Mouse (Mus musculus) thymus, postnatal 36 days (tissue): ENCODE data around the gene Dnpep.

Experiments
- DNase-seq, 2 experiments: peaks; one replicate each; pipeline ENCODE4 v3.0.0; 2022; ENCODE audit warnings: mixed read lengths in 2 of 2

Gene Dnpep

GRCm38 (mm10) chr1:75317241-75318201 lies at the start of gene Dnpep:
Dnpep (minus strand) TSS chr1:75317990.
- DNase-seq, result peak; percentile 100

DNA sequence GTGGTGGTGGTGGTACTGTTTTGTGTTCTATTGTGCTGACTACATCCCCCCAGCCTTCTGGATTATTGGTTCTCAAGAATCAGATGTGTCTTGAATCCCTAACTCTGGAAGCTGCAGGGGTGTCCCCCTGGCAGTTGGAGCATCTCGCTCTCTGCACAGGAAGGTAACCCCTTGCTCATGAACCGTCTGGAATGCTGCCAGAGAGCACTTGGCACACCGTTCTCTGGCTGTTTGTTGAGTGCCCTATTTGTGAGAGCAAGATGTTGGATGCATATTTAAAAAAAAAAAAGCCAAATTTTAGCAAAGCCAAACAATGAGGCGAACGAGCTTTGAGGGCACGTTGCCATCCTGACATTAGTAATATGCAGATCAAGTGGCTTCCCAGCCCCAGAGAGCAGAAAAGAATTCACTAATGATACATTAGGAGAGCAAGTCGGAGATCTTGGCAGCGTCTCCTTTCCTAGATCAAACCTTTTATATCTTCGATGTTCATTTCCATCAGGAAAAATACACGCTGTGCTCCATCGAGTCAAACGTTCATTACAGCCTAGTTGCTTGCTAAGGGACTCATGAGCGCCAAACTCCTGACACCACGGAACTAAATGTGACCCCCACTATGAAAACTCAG lies 47.8 kb upstream of the Dnpep start:
- DNase-seq, result no peak

- no peak for DNase-seq
Observed at GRCm38 (mm10) chr1:75363868-75364267, 46.1 kb upstream of the Dnpep start.

- DNase-seq, result no peak
Observed at GRCm38 (mm10) chr1:75361750-75362149, 44.0 kb upstream of the Dnpep start.

GRCm38 (mm10) chr1:75361123-75361522 lies 43.3 kb upstream of the Dnpep start:
- DNase-seq, result no peak

- no peak for DNase-seq
Observed at GRCm38 (mm10) chr1:75360112-75361031, 42.6 kb upstream of the Dnpep start, which contains the start of gene Des. Des (plus strand) TSS chr1:75360329.

GRCm38 (mm10) chr1:75359346-75359745 lies 41.6 kb upstream of the Dnpep start:
- no peak for DNase-seq

GRCm38 (mm10) chr1:75358009-75358408 lies 40.2 kb upstream of the Dnpep start:
- DNase-seq, result no peak

DNA sequence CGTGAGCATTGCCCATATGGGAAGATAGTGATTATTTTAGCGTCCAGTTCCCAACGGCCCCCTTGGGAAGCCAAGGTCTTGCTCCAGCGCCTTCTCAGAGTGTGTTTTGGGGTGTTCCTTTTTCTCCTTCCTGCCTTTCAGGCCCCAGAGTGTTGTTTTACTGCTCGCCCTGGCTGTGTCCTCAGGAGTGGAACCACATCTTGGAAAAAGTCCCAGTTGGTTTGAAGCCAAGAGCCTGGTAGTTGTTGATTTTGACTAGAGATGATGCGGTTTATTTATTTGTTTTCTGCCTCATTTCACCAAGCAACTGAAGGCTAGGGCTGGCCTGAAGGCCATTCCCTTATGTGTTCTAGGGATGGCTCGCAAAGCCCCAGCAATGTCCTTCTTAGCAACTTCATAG lies 39.5 kb upstream of the Dnpep start:
- no peak for DNase-seq

- DNase-seq, result no peak
Observed at GRCm38 (mm10) chr1:75349275-75349674, 31.5 kb upstream of the Dnpep start.

- no peak for DNase-seq
Observed at GRCm38 (mm10) chr1:75347279-75347678, 29.5 kb upstream of the Dnpep start.

- DNase-seq, result no peak
Observed at GRCm38 (mm10) chr1:75345036-75345935, 27.5 kb upstream of the Dnpep start.

DNA sequence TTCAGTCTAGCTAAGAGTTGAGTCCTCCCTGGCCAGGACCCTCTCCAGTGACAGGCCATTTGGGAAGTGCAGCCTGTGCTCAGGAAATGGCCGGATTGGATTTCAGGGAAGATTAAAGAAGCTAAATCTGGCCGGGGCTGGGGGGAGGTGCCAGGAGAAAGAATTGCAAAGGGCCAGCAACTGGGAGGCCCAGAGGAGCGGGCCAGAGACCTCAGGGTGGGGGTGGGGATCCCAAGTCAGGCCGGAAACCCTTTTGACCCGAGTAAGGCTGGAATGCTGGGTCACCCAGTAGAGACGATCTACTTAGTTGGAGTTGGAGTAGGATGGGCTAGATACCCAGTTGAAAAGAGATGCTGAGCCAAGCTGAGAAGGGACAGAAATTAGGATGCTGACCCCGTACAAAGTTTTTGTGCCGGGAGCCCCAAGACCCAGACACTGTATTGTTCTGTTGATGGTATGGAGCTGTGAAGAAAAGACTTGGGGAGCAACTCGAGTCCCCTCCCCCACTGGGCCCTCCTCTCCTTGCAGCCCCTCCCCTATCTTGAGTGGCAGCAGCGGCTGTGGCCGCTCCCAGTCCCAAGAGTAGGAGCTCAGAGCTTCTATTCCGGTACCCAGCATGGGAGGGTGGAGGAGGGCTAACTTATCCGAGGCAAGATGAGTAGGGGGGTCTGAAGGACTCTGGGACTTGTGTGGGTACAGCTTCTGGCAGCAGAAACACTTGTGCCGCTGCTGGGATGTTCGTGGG lies 26.7 kb upstream of the Dnpep start:
- DNase-seq, result no peak

DNA sequence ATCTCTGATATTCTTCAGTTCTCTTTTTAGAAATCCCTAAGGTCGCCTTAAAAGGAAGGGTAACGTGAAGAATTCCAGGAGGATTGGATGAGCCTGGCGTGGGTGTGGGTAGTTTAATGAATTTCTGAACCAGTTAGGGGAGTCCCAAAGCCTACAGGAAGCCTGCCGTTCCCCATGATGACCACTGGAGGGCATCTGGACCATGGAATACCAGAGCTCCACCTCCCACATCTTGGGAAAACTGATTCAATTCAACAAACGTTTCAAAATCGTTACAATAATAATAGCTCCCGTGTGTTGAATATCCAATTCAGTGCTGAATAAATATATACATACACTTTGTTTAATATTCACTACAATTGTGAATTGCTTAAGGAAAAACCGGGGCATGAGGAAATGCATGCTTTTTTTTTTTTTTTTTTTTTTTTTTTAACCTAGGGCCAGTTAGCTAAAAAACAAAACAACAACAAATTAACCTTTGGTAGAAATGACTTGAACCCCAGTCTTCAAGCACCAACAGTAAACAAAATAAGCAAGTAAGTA lies 25.2 kb upstream of the Dnpep start:
- no peak for DNase-seq

DNA sequence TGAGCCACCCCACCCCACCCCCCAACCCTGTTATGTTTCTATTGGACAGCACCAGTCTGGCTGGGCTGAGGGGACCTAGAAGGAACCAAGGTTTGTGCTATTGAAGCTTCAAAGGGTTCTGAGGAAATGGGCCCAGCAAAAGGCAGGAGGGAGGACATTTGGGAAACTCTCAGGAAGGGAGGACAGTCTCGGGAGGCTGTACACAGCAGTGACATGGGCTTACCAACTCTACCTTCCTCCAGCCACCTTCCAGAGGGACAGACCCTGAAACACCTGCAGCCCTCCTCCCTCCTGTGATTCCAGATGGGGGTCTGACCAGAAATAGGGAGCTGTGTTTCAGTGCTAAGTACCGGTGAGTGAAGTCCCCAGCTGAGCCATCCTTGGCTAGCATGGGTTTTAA lies 22.7 kb upstream of the Dnpep start:
- DNase-seq, result no peak

DNA sequence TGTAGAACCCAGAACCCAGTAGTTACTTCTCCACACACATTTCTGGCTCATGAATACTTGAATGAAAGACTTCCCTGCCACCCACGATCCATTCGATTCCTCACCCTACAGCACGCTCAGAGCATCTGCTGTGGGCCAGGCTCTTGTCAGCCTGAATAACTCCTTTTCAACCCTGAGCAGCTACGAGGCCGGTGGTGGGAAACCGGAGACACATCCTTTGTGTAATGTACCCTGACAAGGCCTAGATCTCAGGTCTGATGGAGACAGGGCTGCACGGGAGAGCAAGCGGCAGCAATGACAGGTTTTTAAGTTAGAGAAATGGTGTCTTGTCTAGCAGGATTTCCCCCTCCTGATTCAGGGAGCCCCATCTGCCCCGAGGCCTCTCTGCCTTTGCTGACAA lies 21.5 kb upstream of the Dnpep start:
- DNase-seq, result no peak

DNA sequence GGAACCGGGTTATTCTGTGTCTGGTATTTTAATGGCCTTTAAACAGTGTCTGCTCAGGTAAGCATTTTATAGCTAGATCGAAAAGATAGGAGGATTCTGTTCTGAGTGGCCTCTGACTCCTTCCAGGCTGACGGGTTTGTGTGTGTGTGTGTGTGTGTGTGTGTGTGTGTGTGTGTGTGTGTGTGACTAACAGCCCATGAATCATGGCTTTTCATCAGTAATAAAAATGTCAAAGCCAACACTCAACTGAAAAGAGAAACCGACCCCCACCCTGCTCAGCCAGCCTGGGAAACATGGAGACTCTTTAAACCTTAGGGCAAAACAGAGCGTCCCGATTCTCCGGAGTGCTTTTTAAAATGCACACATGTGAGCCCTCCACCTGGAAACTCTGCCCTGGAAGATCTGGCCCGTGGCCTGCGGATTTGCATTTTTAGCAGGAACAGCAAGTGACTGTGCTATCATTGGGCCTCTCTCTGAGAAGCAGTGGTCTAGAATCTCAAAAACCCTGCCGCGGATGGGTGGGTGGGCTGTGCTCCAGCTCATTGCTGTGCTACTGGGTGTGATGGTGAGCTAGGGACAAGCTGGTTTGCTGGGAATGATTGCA lies 20.4 kb upstream of the Dnpep start:
- no peak for DNase-seq

- no peak for DNase-seq
Observed at GRCm38 (mm10) chr1:75337097-75337496, 19.3 kb upstream of the Dnpep start.

GRCm38 (mm10) chr1:75336461-75336860 lies 18.7 kb upstream of the Dnpep start:
- DNase-seq, result no peak

GRCm38 (mm10) chr1:75331271-75331670 lies 13.5 kb upstream of the Dnpep start:
- no peak for DNase-seq
